Mouse (Mus musculus) MEL (cell line): ENCODE data around the gene Slc25a4. TPM values are rescaled to one million over a fixed set of nuclear protein-coding genes. Genes with fewer than 3 reads are reported as not detected.
A peak's percentile ranks its signal among the peaks of the same experiment; 100 is the strongest.

Experiments
- BHLHE40 ChIP-seq: IDR thresholded peaks from 2 replicates; pipeline ENCODE4 v1.6.1; 2012; ENCODE audit warnings: low read depth, mild to moderate bottlenecking, inconsistent platforms, low read length, improper control_type of control experiment, borderline replicate concordance
- CHD1 ChIP-seq: IDR thresholded peaks from 2 replicates; pipeline ENCODE4 v1.6.1; 2012; ENCODE audit warnings: low read depth, mild to moderate bottlenecking, inconsistent platforms, low read length, improper control_type of control experiment
- CHD2 ChIP-seq: IDR thresholded peaks from 2 replicates; pipeline ENCODE4 v1.6.1; 2011; ENCODE audit warnings: low read length, improper control_type of control experiment
- ELF1 ChIP-seq: IDR thresholded peaks from 2 replicates; pipeline ENCODE4 v1.6.1; 2014; ENCODE audit warnings: low read depth, mild to moderate bottlenecking, inconsistent platforms, low read length, improper control_type of control experiment, moderate library complexity
- EP300 ChIP-seq, 2 experiments: IDR thresholded peaks; 2 replicates each; pipeline ENCODE4 v1.6.1; 2011; ENCODE audit warnings: improper control_type of control experiment in 2 of 2, low read length in 2 of 2, low read depth in 1 of 2, mild to moderate bottlenecking in 1 of 2
- HCFC1 ChIP-seq: IDR thresholded peaks from 2 replicates; pipeline ENCODE4 v1.6.1; 2012; ENCODE audit warnings: low read depth, mild to moderate bottlenecking, inconsistent platforms, low read length, improper control_type of control experiment, moderate library complexity
- JUND ChIP-seq: IDR thresholded peaks from 2 replicates; pipeline ENCODE4 v1.6.1; 2011; ENCODE audit warnings: low read depth, mild to moderate bottlenecking, improper control_type of control experiment, low read length
- MAZ ChIP-seq: IDR thresholded peaks from 2 replicates; pipeline ENCODE4 v1.6.1; 2012; ENCODE audit warnings: low read depth, mild to moderate bottlenecking, inconsistent platforms, low read length, improper control_type of control experiment
- MEF2A ChIP-seq: IDR thresholded peaks from 2 replicates; pipeline ENCODE4 v1.6.1; 2014; ENCODE audit warnings: low read depth, mild to moderate bottlenecking, inconsistent platforms, low read length, improper control_type of control experiment; ENCODE audit not compliant: poor library complexity, insufficient replicate concordance, severe bottlenecking; ENCODE audit errors: extremely low read depth
- MYC ChIP-seq: IDR thresholded peaks from 2 replicates; pipeline ENCODE4 v1.6.1; 2011; ENCODE audit warnings: low read depth, mild to moderate bottlenecking, low read length, improper control_type of control experiment, moderate library complexity
- NELFE ChIP-seq: IDR thresholded peaks from 2 replicates; pipeline ENCODE4 v1.6.1; 2011; ENCODE audit warnings: low read depth, low read length, improper control_type of control experiment
- NRF1 ChIP-seq: IDR thresholded peaks from 2 replicates; pipeline ENCODE4 v1.6.1; 2014; ENCODE audit warnings: low read depth, mild to moderate bottlenecking, inconsistent platforms, low read length, improper control_type of control experiment, moderate library complexity; ENCODE audit not compliant: poor library complexity, insufficient read depth, severe bottlenecking
- POLR2A ChIP-seq, 2 experiments: IDR thresholded peaks; 2 replicates each; pipeline ENCODE4 v1.6.1; 2011 to 2012; ENCODE audit warnings: low read length in 2 of 2, mild to moderate bottlenecking in 2 of 2, control low read depth in 1 of 2, improper control_type of control experiment in 1 of 2, low read depth in 1 of 2, moderate library complexity in 1 of 2; ENCODE audit not compliant: control insufficient read depth in 1 of 2, insufficient read depth in 1 of 2, poor library complexity in 1 of 2
- POLR2AphosphoS2 ChIP-seq: IDR thresholded peaks from 2 replicates; pipeline ENCODE4 v1.6.1; 2011; ENCODE audit warnings: low read length, improper control_type of control experiment
- POLR2AphosphoS5 ChIP-seq: IDR thresholded peaks from 2 replicates; pipeline ENCODE4 v1.6.1; 2012; ENCODE audit warnings: low read depth, borderline replicate concordance, mild to moderate bottlenecking, inconsistent platforms, low read length, moderate library complexity, mixed read lengths
- RAD21 ChIP-seq: IDR thresholded peaks from 2 replicates; pipeline ENCODE4 v1.6.1; 2011; ENCODE audit warnings: mild to moderate bottlenecking, low read depth, low read length, improper control_type of control experiment
- RCOR1 ChIP-seq: IDR thresholded peaks from 2 replicates; pipeline ENCODE4 v1.6.1; 2012; ENCODE audit warnings: low read depth, mild to moderate bottlenecking, inconsistent platforms, low read length, improper control_type of control experiment
- SMC3 ChIP-seq: IDR thresholded peaks from 2 replicates; pipeline ENCODE4 v1.6.1; 2011; ENCODE audit warnings: low read depth, low read length, improper control_type of control experiment
- TCF12 ChIP-seq: IDR thresholded peaks from 2 replicates; pipeline ENCODE4 v1.6.1; 2014; ENCODE audit warnings: low read depth, mild to moderate bottlenecking, inconsistent platforms, low read length, improper control_type of control experiment, moderate library complexity
- USF2 ChIP-seq, 2 experiments: IDR thresholded peaks; 2 replicates each; pipeline ENCODE4 v1.6.1; 2011 to 2012; ENCODE audit warnings: improper control_type of control experiment in 2 of 2, low read length in 2 of 2, borderline replicate concordance in 1 of 2, inconsistent platforms in 1 of 2, low read depth in 1 of 2, mild to moderate bottlenecking in 1 of 2; ENCODE audit not compliant: insufficient read depth in 1 of 2
- ZKSCAN1 ChIP-seq: IDR thresholded peaks from 2 replicates; pipeline ENCODE4 v1.6.1; 2012; ENCODE audit warnings: low read depth, mild to moderate bottlenecking, inconsistent platforms, low read length, improper control_type of control experiment, moderate library complexity
- ZMIZ1 ChIP-seq: IDR thresholded peaks from 2 replicates; pipeline ENCODE4 v1.6.1; 2012; ENCODE audit warnings: low read depth, mild to moderate bottlenecking, inconsistent platforms, low read length, improper control_type of control experiment, moderate library complexity
- ZNF384 ChIP-seq: IDR thresholded peaks from 2 replicates; pipeline ENCODE4 v1.6.1; 2012; ENCODE audit warnings: low read depth, mild to moderate bottlenecking, inconsistent platforms, low read length, improper control_type of control experiment
- polyA plus RNA-seq, 2 experiments: library from polyadenylated mRNA; stranded (reverse) in 1 of 2; unstranded in 1 of 2; fragments of >175 nt in 1 of 2; fragments of >200 nt in 1 of 2; gene quantifications; 2 replicates each; pipeline versions ENCODE4 v1.2.1 to v1.2.4; 2012; ENCODE audit warnings: low replicate concordance in 2 of 2, low read depth in 1 of 2; ENCODE audit not compliant: insufficient read length in 2 of 2, insufficient read depth in 1 of 2, missing spikeins in 1 of 2
- total RNA-seq: library from RNA; depleted of rRNA; stranded (reverse); fragments of 300-350 nt; gene quantifications from 2 replicates; pipeline ENCODE4 v1.2.3, GENCODE M21; 2012; rRNA removed

The Slc25a4 gene
- total and polyA plus RNA-seq, 3 experiments: 188 to 471 (median 311) TPM

DNA sequence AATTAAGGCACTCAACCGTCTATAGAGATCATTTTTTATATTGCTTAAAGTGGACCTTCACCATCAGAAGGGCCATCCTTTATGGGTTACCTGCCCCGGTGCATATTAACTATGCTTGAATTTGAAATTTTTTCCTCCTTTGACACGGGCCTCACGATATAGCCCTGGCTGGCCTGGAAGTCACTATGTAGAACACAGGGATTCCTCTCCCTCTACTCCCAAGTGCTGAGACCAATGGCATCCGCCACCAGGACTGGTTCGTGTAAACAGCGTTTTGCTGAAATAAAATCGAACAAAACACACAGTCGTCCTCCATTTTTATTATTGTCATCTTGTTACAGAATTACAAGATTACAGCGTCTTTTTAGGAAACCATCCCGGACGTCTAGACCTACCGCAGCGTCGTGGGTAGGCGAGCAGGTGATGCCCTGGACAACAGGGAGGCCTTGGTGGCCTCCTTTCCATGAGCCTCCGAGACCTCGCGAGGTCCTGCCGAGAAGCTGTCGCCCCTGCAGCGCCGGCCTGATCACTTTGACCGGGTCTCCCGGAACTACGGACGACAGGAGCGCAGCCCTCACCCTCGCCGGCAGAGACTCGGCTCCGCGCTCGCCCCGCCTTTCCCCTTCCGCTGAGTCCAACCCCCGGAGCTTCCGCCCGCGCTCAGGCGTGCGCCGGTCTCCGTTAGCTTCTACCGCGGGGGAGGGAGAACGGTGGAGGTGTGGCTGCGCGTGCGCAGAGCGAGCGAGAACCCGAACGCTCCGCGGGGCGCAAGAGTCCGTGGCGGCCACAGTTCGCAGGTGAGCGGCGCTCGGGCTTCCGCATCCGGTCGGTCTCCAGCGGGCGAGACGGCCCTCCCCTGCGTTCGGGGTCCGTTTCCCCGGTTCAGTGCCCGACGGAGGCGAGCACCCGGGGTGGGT lies 47.9 kb downstream of the Slc25a4 start (continued):
- TF ChIP-seq USF2 (IDR thresholded peaks at IDR 0.05; ENCODE audit: borderline replicate concordance in 1 of 2, insufficient read depth in 1 of 2, low read depth in 1 of 2, low read length in 2 of 2): no peak
- no peak for TF ChIP-seq SMC3
- TF ChIP-seq ZKSCAN1: no peak
- TF ChIP-seq HCFC1: peak; percentile 89
- TF ChIP-seq CHD2: peak; percentile 26; the same call in 1 of the 2 replicates
- peak; percentile 90 for TF ChIP-seq ELF1
- TF ChIP-seq NELFE: peak; percentile 98
- TF ChIP-seq TCF12: peak; percentile 85
- TF ChIP-seq MYC: peak; percentile 53; the same call in 1 of the 2 replicates
- no peak; the same call in 1 of the 2 replicates for TF ChIP-seq CHD1
- no peak for TF ChIP-seq JUND
- peak; percentile 85; the same call in 1 of the 2 replicates for TF ChIP-seq MAZ
- TF ChIP-seq RCOR1: no peak
- peak in 1 of 2 experiments; percentile 42; a peak in 1 of 4 replicates for TF ChIP-seq EP300 (IDR thresholded peaks at IDR 0.05; ENCODE audit: low read depth in 1 of 2, low read length in 2 of 2)
- no peak for TF ChIP-seq ZNF384
- no peak for TF ChIP-seq RAD21
- TF ChIP-seq POLR2AphosphoS5: no peak
- peak; percentile 97 for TF ChIP-seq NRF1
- peak; percentile 95 for TF ChIP-seq POLR2AphosphoS2
- no peak for TF ChIP-seq BHLHE40
- TF ChIP-seq ZMIZ1: peak; percentile 94
- TF ChIP-seq MEF2A: no peak
- TF ChIP-seq POLR2A (IDR thresholded peaks at IDR 0.05; ENCODE audit: control insufficient read depth in 1 of 2, insufficient read depth in 1 of 2, low read depth in 1 of 2, low read length in 2 of 2, poor library complexity in 1 of 2): peak; percentile 96 to 99

Other genes with a start within 250 kb of the Slc25a4 start
- gene 1700029J07Rik, start 236.0 kb downstream of the Slc25a4 start, total RNA-seq: 0.65 and 0.81 TPM in 2 replicates
- gene 1700029J07Rik, start 236.0 kb downstream of the Slc25a4 start, polyA plus RNA-seq: 1 to 10 TPM in 1 of 2 experiments, not detected in 1; 1.5 TPM
- 45.0 and 61.7 TPM in 2 replicates for gene Ufsp2, start 235.8 kb downstream of the Slc25a4 start, total RNA-seq
- gene Ufsp2, start 235.8 kb downstream of the Slc25a4 start, polyA plus RNA-seq: 10 to 100 TPM in 1 of 2 experiments, not detected in 1; 58.9 TPM
- gene Lrp2bp, start 212.0 kb downstream of the Slc25a4 start, total RNA-seq: 0.16 TPM in 1 of 2 replicates, not detected in the other
- under 1 TPM in 1 of 2 experiments, not detected in 1; 0.40 TPM for gene Lrp2bp, start 212.0 kb downstream of the Slc25a4 start, polyA plus RNA-seq
- 15.5 and 139 TPM in 2 replicates for gene Ankrd37, start 205.6 kb downstream of the Slc25a4 start, total RNA-seq
- gene Ankrd37, start 205.6 kb downstream of the Slc25a4 start, polyA plus RNA-seq: 10 to 100 TPM in 1 of 2 experiments, not detected in 1; 30.8 TPM
- 8.5 TPM in 2 replicates for gene Cfap97, start 59.5 kb downstream of the Slc25a4 start, total RNA-seq
- 1 to 10 TPM in 1 of 2 experiments, not detected in 1; 9.3 TPM for gene Cfap97, start 59.5 kb downstream of the Slc25a4 start, polyA plus RNA-seq
- gene Snx25, start 59.1 kb downstream of the Slc25a4 start, total RNA-seq: 20.0 and 25.1 TPM in 2 replicates
- gene Snx25, start 59.1 kb downstream of the Slc25a4 start, polyA plus RNA-seq: 10 to 100 TPM in 1 of 2 experiments, not detected in 1; 23.1 TPM
- gene Helt, start 83.4 kb upstream of the Slc25a4 start, total RNA-seq: not detected in 2 replicates
- not detected for gene Helt, start 83.4 kb upstream of the Slc25a4 start, polyA plus RNA-seq